Mouse (Mus musculus) activated CD4-positive, CD25-positive, alpha-beta regulatory T cell, adult 4 months (primary cell): ENCODE data around the gene P3h2. TPM values are rescaled to one million over a fixed set of nuclear protein-coding genes. Genes with fewer than 3 reads are reported as not detected.

Source experiments
- ATAC-seq: one replicate; pipeline ENCODE4 v1.8.0; 2017
- polyA plus RNA-seq, 2 experiments: library from polyadenylated mRNA; unstranded; fragments of 100-300 nt; shearing (Covaris generic); gene quantifications; one replicate each; pipeline ENCODE4 v1.2.1; 2017

The P3h2 gene
- polyA plus RNA-seq, 2 experiments from 2014 or later = 1.6 TPM; not detected in 1

DNA sequence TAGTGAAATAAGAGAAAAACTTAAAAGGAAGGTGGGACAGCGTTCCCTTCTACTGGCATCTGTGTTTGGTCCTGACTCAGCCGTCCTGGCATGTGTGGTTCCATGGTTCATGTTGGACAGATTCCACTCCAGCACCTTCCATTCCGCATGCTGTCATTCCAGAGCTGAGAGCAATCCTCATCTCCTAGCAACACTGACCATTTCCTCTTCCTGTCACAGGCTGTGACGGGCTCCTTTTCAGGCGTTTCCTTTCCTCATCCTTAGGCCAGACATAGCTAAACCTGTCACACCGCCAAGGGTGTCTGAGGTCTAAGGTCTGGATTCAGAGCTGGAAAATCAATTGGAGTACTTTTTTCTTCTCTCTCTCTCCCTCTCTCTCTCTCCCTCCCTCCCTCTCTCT, 40.5 kb downstream of the P3h2 start:
- ATAC-seq = no peak

DNA sequence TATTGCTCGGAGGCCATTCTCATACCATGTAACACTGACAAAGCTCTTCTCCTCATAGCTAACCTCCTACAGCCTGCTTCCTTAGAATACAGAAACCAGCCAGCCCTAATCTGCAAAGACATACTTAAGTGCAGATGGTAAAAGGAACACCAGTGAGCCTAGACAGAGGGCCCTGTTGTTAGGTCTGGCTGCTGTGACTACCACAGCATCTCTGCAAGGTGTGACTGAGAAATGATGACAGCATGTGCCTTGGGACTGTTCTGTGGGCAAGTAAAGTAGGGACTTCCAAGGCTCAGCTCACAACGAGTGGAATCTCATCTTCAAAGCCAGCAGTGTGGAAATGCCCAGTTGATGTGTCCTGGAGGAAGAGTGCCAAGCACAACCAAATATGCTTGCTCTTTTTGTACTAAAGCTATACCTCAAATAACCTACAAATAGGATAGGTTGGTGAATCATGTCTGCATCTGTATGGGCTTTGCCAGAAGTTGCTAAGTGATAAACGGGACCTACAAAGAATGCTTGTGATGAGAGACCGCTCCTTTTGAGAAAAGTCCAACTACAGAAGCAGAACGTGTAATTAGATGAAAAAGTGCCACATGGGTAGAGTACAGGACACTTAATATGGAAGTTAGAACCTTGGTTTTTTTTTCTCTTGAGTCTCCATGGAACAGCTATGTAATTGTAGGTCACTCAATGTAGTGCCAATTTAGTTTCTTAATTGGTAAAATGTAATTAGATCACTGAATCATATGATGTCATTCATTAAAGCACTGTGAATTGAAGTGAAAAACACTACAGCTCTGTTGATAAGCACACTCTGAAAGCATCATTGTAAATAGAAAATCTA, 45.1 kb downstream of the P3h2 start:
- ATAC-seq = no peak

DNA sequence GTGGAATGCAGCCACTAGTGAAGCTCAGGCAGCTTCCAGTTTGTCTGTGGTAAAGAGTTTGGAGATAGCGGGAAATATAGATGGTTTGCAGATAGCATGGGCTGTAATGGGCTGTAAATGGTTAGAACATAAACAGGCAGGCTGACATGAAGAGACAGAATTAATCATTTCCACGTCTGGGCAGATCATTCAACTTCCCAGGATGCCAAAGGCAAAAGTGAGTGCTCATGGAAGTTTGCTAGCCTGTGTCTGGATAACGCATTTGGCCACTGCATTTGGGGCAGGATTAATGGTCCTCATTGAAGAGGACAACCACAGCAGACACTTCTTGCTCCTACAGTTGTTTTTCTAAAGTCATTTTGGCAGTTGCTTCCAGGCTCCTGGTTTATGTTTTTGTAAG, 52.0 kb downstream of the P3h2 start:
- no peak for ATAC-seq

DNA sequence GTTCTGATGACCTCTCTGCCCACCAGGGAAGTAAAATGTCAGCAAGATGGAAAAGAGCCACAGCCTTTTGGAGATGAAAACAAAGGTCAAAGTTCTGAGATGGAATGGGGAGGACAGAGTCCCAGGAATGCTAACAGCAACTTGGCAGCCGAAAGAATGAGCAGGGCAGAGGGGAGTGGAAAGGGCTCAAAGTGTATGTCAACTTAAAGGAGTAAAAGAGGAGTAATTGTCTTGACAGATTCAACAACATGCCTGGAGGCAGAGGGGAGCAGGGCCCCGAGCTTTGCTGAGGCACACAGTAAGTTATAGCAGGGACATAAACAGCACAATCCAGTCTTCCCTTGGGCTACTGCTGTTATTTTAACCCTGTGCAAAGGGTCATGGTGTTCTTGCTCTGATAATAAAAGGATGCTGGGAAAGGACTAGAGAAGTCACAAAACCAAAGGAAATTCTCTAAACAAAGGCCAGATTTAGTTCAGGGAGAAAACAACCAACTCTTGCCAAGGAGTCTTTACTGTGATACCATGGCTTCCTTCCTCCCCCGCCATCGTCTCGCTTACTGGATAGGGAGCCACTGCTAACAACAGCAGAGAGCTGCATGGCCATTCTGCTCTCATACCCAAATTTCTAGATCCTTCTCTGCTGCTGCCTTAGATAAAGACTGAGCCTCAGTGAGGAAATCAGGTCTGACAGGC, 56.0 kb downstream of the P3h2 start:
- ATAC-seq = no peak

- ATAC-seq = no peak
Measured at GRCm38 (mm10) chr16:26047870-26048269, 57.7 kb downstream of the P3h2 start.

GRCm38 (mm10) chr16:26047396-26047795, 58.2 kb downstream of the P3h2 start:
- ATAC-seq = no peak

DNA sequence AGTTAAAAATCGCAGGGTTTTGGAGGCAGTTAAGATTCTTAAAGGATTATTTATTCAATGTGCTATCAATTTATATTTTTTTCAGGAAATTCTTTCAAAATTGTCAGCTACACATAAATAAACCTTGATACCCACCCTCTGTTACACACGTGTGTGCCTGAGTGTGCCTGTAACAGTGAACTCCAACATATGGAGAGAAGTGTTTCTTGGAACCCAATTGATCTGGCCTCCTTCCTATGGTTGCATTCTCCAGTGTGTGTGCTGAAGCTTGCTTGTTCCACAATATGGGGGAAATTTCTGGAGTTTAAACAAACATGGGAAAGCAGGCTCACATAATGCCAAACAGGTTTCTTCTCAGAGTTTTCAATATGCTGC, 63.7 kb downstream of the P3h2 start:
- no peak for ATAC-seq

DNA sequence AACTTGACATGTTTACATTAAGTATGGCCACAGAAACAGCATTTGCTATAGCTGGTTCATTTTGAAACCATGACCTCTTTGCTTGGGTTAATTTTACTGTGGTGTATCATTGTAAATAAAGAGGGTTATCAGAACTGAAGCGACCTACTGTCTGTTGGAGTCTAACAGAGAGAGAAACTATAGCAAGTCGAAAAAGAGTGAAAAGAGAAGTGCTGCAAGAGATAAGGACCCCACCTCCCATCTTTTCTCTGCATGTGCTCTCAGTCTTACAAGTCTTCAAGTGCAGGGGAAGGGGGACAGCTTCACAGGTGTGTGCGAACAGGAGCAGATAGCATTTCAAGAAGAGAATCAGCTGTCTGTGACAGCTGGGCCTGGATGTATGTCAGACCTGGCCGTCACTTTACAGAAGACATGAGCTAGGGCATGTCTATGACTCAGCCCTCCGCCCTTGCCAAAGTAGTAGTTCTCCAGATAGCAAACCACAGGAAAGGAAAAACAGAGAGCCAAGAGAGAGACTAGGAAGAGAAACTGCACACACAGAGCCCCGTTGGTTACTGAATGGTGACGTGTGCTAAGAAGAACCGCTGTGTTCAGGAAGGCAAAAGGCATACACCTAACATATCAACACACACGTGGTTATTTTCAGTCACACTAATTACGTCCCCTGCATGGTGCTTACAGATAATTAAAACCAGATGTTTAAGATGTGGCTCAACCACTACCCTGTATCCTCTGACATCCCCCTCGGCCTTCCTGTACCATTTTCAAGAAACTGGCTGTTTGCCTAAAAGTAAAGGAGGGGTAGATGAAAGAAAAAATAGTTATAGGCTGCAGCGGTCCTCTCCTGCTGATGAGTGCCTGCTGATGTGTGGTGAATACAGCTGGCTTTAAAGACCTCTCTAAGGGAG, 64.3 kb downstream of the P3h2 start:
- no peak for ATAC-seq

- ATAC-seq = no peak
Measured at GRCm38 (mm10) chr16:26039320-26039719, 66.3 kb downstream of the P3h2 start.

GRCm38 (mm10) chr16:26035525-26035924, 70.1 kb downstream of the P3h2 start:
- no peak for ATAC-seq

DNA sequence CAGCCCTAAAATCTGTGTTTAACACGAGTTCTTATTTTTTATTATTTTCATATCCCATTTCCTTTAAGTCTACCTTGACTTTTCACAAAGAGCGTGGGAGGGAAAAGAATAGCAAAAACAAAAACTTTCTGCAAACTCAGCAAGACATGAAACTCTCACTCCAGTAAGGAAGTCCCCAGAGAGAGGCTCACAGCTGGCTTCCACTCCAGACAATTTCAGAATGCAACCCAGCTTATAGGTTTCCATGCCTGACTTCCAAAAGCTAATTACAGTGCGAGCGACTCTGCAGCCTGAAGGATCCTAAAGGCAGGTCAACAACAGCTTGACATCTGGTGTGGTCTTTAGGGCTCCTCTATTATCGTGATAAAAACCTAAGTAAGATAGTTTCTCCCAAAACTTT, 70.5 kb downstream of the P3h2 start:
- ATAC-seq = no peak

GRCm38 (mm10) chr16:26029424-26030012, 76.1 kb downstream of the P3h2 start:
- no peak for ATAC-seq

GRCm38 (mm10) chr16:26026416-26026815, 79.2 kb downstream of the P3h2 start:
- ATAC-seq = no peak

- ATAC-seq = no peak
Measured at GRCm38 (mm10) chr16:26024543-26024942, 81.0 kb downstream of the P3h2 start.

DNA sequence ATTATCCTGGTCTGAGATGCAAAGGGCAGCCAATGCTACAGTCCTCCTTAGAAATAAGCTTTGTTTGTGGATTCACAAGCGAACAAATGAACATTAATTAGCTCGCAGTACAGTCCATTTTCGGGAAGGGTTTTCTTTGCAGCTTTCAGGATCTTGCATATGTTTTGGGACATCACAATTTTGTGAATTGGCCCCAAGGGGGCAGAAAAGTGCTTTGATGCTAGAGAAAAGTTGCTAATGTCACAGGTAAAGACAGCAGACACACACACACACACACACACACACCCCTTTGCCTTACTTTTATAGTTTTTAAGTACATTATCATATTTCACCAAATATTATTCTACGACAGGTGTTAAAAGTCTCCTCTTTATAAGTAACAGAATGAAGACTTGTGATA, 82.2 kb downstream of the P3h2 start:
- no peak for ATAC-seq

- ATAC-seq = no peak
Measured at GRCm38 (mm10) chr16:26021759-26022158, 83.8 kb downstream of the P3h2 start.

DNA sequence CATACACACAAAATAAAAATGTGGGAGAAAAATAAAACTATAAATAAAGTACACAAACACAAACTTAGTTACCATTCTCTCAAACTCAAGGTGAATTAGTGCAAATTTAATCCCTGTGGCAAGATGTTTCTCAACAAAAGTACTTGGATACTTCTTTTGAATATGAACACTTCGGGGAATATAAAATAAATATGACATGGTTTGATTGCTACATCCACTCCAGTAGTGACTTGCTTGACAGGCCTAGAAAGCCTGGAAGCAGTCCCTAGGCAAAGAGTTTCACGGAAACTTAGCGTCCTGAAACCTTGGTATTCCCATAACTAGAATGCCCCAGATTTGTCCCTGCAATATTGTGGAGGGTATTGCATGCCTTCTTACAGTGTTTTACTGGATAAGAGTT, 99.8 kb downstream of the P3h2 start:
- no peak for ATAC-seq

DNA sequence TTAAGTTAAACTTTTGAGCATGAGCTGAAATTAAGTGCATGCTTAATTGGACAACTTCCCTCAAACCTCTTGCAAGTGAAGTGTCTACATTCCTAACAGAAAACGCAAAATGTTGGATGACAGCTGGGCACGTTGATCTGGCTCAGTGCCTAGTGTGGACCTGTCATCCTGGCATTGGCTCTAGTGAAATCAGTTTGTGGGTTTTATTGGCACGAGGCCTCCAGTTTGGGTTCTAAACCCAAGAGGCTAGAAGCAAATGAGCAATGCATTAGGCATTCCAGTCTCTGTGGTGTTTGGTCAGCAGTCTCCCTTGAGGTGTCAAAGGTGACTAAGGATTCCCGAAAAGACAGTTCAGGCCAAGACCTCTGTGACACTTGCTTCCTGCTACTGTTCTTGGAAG, 102.3 kb downstream of the P3h2 start:
- ATAC-seq = no peak

DNA sequence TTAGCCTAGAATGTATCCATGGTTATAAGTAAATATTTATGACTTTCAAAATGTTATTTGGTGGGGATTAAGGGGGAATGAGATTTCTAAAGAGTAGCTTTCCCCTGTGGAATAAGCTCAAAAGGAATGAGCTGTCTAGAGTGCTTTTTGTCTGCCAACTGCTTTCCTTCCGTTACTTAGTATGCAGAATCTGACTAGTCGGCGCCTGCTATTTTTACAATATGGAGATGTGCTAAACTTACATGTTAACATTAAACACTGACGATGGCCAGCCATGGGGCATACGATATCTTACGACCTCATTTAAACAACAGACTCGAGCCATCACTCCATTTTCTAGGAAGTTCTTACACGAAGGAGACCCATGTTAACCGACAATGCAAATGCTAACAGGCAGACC, 102.7 kb downstream of the P3h2 start:
- no peak for ATAC-seq

DNA sequence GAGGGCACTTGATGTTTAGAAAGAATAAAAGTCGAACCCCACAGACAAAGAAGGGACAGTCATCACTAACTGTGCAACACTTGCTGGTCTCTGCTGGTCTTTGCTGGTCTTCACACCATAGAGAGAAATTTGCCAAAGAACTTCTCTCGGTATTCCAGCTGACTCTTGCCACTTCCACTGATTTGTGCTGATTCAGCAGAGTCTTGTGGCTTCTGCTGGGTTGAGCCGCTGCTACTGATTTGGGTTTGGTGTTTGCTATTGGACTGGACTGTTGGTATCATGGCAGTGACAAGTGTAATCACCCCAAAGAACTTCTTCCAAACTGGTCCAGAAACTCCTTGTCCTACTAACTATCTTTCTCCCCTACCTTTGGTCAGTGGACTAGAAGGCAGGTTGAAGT, 111.0 kb downstream of the P3h2 start:
- ATAC-seq = no peak

GRCm38 (mm10) chr16:25987221-25987620, 118.4 kb downstream of the P3h2 start:
- ATAC-seq = no peak

GRCm38 (mm10) chr16:25983635-25984034, 121.9 kb downstream of the P3h2 start:
- ATAC-seq = no peak

GRCm38 (mm10) chr16:25979037-25979436, 126.5 kb downstream of the P3h2 start:
- no peak for ATAC-seq
